Mouse (Mus musculus) kidney, postnatal 0 days (tissue): ENCODE results near the gene Vangl2. TPM values are rescaled to one million over a fixed set of nuclear protein-coding genes. Genes with fewer than 3 reads are reported as not detected.

Experiments
- ATAC-seq: fragments of 200-750 bp; cut with Nextera tagmentation; replicated peaks from 2 replicates; pipeline ENCODE4 v1.8.0; 2017; ENCODE audit warnings: low read depth, moderate number of reproducible peaks, moderate TSS enrichment, moderate library complexity; ENCODE audit not compliant: low FRiP score
- DNase-seq: peaks from one replicate; pipeline ENCODE4 v3.0.0-alpha.2; 2016; ENCODE audit warnings: low spot score
- H3K27ac ChIP-seq: fragments of 300-500 bp; sonication (generic); 2 replicates; pipeline ENCODE4 v1.5.1; 2014; ENCODE audit warnings: mild to moderate bottlenecking
- H3K27me3 ChIP-seq: fragments of 300-500 bp; sonication (generic); 2 replicates; pipeline ENCODE4 v1.6.1; 2014; ENCODE audit warnings: low read length, mixed read lengths; ENCODE audit not compliant: insufficient read depth
- H3K36me3 ChIP-seq: fragments of 300-500 bp; sonication (generic); 2 replicates; pipeline ENCODE4 v1.6.1; 2014; ENCODE audit warnings: low read length, mixed read lengths; ENCODE audit not compliant: insufficient read depth
- H3K4me1 ChIP-seq: fragments of 300-500 bp; sonication (generic); replicated peaks from 2 replicates; pipeline ENCODE4 v1.6.1; 2014; ENCODE audit warnings: antibody characterized with exemption, low read length, mixed read lengths; ENCODE audit not compliant: insufficient read depth
- H3K4me2 ChIP-seq: fragments of 300-500 bp; sonication (generic); 2 replicates; pipeline ENCODE4 v1.6.1; 2014; ENCODE audit warnings: mild to moderate bottlenecking, low read length, moderate library complexity, mixed read lengths
- H3K4me3 ChIP-seq: fragments of 300-500 bp; sonication (generic); replicated peaks from 2 replicates; pipeline ENCODE4 v1.5.1; 2014; ENCODE audit warnings: low read depth, low read length
- H3K9ac ChIP-seq: fragments of 300-500 bp; sonication (generic); 2 replicates; pipeline ENCODE4 v1.6.1; 2014; ENCODE audit warnings: low read depth, low read length
- H3K9me3 ChIP-seq: fragments of 300-500 bp; sonication (generic); replicated peaks from 2 replicates; pipeline ENCODE4 v1.6.1; 2016; ENCODE audit warnings: low read length, inconsistent platforms, mixed read lengths
- CTCF ChIP-seq: IDR thresholded peaks from 2 replicates; pipeline ENCODE4 v1.5.1; 2016; ENCODE audit warnings: antibody characterized with exemption, low read depth, mild to moderate bottlenecking, moderate library complexity
- WGBS: fragments of 180-500 bp; shearing (Covaris S2); extraction: QIAGEN DNeasy Blood & Tissue Kit; methylation state at CpG from one replicate; pipeline ENCODE4 v1.1.7; 2014; 5-methylcytosine and 5-hydroxymethylcytosine counted together
- polyA plus RNA-seq: library from polyadenylated mRNA; unstranded; fragments of >200 nt; fragmentation: Nextera tagmentation; extraction: Ambion mirVana; gene quantifications from 2 replicates; pipeline ENCODE4 v1.2.1, GENCODE M21; 2015

Gene Vangl2
- polyA plus RNA-seq, 1 experiment from 2014 or later, result 13.8 TPM

DNA sequence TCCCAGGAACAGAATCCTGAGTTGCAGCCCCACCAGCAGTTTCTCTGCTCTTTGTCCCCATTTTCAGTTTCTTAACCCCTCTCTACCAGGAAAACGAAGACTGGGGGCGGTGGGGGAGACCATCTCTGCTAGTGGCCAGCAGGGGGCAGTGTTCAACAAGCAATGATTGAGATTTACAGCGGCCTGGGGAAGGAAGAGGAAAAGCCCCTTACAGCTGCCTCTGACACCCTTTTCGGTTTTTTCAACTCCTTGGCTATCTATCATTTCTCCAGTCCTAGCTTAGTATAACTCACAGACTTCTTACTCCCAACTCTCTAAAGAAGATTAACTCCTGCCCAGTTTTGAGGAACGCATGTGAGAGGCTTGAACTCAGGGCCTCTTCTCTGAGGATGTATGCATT is 18.7 kb upstream of the Vangl2 start:
- Histone ChIP-seq H3K9me3 (no peaks in the 10 kb centered on the region), H3K27me3 (no peaks in the 10 kb centered on the region), H3K9ac (no peak overlapping the region), H3K36me3 (no peaks in the 10 kb centered on the region), H3K27ac (no peak overlapping the region), H3K4me2 (no peak overlapping the region), H3K4me1 (no peaks in the 10 kb centered on the region), H3K4me3 (no peak overlapping the region)
- peak; percentile 92 for TF ChIP-seq CTCF
- WGBS, result 14% methylated on average over 5 of the region's 5 CpGs
- ATAC-seq, result no peak
- DNase-seq, result peak; percentile 95

DNA sequence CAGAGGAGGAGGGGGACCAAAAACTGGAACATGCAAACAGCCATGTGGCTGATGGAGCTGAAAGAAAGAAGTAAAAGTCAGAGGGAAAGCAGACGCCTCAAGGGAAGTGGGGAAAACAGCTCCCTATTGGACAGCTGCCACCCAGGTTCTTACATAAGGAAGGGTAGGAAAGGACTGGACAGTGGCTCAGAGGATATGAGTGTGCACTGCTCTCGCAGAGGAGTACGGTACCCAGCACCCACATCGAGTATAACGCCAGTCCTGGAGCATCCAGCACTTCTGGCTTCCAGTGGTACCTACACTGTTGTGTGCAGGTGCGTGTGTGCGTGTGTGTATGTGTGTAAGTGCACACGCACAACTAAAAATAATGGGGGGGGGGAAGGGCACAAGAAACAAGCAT is 18.2 kb upstream of the Vangl2 start:
- Histone ChIP-seq H3K27me3 (no peaks in the 10 kb centered on the region), H3K9me3 (no peaks in the 10 kb centered on the region), H3K4me1 (no peaks in the 10 kb centered on the region), H3K36me3 (no peaks in the 10 kb centered on the region), H3K4me3 (no peak overlapping the region), H3K27ac (no peak overlapping the region), H3K4me2 (no peak overlapping the region), H3K9ac (no peak overlapping the region)
- WGBS, result 68% methylated on average over 8 of the region's 8 CpGs
- ATAC-seq (no peak), DNase-seq (no peak)
- TF ChIP-seq CTCF, result no peak

DNA sequence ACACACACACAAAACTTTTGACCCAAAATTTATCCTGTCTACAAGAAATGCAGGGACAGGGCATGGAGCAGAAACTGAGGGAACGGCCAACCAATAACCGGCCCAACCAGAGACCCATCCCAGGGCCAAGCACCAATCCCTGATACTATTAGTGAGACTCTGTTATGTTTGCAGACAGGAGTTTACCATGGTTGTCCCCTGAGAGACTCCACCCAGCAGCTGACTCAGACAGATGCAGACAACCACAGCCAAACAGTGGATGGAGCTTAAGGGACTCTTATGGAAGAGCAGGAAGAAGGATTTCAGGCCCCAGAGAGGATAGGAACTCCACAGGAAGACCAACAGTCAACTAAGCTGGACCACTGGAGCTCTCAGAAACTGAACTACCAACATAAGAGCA is 1.7 kb upstream of the Vangl2 start:
- H3K4me2 ChIP-seq, result no peak overlapping the region
- no peak overlapping the region for H3K4me3 ChIP-seq
- DNase-seq, result no peak
- H3K9me3 ChIP-seq, result no peaks in the 10 kb centered on the region
- H3K4me1 ChIP-seq, result peaks cover 8% of the 10 kb centered on the region
- WGBS, result 92% methylated on average over 2 of the region's 2 CpGs
- no peaks in the 10 kb centered on the region for H3K27me3 ChIP-seq
- TF ChIP-seq CTCF, result no peak
- H3K36me3 ChIP-seq, result no peaks in the 10 kb centered on the region
- no peak overlapping the region for H3K27ac ChIP-seq
- no peak overlapping the region for H3K9ac ChIP-seq
- ATAC-seq, result no peak

DNA sequence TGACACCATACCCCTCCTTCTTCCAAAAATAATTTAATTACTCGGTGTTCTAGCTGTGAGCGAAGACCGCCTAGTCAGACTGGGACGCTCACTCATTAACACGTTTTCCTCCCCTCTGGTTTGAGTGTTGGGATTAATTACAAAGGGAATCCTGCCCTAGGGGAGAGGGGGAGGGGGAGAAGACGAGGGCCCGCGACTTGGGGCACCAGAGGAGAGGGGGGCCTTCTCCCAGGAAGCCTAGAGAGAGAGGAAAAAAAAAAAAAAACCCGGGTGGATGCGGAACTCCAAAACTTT is 488 bp downstream of the Vangl2 start:
- 12% methylated on average over 10 of the region's 10 CpGs for WGBS
- H3K9me3 ChIP-seq, result no peaks in the 10 kb centered on the region
- H3K9ac ChIP-seq, result peak overlapping the region; percentile 93; the same call in 1 of the 2 replicates
- H3K4me1 ChIP-seq, result peaks cover 19% of the 10 kb centered on the region
- peak overlapping the region; percentile 65 for H3K4me2 ChIP-seq
- no peaks in the 10 kb centered on the region for H3K36me3 ChIP-seq
- H3K27me3 ChIP-seq, result no peaks in the 10 kb centered on the region
- no peak for TF ChIP-seq CTCF
- ATAC-seq (0 out of 2 replicates have a peak, but pooled peaks have one; percentile 26), DNase-seq (peak; percentile 56)
- H3K4me3 ChIP-seq, result peak overlapping the region; percentile 93
- H3K27ac ChIP-seq, result 0 out of 2 replicates have a peak overlapping the region, but pooled peaks have one; percentile 87

DNA sequence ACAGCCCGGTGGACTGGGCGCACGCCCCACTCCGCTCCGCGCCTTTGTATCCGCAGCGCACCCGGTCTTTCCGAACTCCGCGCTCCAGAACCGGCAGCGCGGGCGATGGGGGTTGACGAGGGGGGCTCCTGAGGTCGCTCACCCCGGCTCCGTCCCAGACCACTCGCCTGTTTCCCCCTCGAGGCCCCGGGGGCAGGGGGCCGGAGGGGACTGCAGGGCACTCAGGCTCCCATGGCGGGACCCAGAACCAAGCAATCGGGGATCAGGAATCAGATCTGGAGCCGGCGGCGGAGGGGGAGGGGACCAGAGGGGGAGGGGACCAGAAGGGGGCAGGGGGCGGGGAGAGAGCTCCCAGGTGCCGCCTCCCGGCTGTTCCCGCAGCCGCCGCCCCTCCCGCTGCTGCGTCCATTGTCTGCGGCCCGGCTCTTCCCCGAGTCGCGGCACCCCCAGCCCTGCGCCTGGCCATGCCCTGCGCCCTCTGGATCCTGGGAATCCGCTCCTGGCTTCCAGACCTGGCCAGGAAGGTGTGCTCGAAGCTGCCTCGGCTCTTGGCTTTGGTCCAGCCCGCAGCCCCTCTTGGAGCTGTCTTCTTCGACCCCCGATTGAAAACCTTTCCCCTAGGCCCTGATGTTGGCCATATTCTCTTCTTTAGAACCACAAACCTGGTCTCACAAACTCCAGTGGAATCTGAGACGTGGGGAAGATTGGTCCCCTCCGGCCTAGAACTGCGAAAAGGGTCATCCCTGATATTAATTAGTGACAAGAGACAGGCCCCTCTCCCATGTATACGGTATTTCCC is 1.0 kb downstream of the Vangl2 start:
- TF ChIP-seq CTCF, result no peak
- Histone ChIP-seq H3K4me1 (peaks cover 19% of the 10 kb centered on the region), H3K36me3 (no peaks in the 10 kb centered on the region), H3K9ac (peak overlapping the region; percentile 93), H3K4me2 (peak overlapping the region; percentile 65), H3K4me3 (peak overlapping the region; percentile 93), H3K27ac (peak overlapping the region; percentile 87), H3K27me3 (no peaks in the 10 kb centered on the region), H3K9me3 (no peaks in the 10 kb centered on the region)
- WGBS, result 1% methylated on average over 44 of the region's 54 CpGs
- ATAC-seq (peak; percentile 94), DNase-seq (peak; percentile 90)

DNA sequence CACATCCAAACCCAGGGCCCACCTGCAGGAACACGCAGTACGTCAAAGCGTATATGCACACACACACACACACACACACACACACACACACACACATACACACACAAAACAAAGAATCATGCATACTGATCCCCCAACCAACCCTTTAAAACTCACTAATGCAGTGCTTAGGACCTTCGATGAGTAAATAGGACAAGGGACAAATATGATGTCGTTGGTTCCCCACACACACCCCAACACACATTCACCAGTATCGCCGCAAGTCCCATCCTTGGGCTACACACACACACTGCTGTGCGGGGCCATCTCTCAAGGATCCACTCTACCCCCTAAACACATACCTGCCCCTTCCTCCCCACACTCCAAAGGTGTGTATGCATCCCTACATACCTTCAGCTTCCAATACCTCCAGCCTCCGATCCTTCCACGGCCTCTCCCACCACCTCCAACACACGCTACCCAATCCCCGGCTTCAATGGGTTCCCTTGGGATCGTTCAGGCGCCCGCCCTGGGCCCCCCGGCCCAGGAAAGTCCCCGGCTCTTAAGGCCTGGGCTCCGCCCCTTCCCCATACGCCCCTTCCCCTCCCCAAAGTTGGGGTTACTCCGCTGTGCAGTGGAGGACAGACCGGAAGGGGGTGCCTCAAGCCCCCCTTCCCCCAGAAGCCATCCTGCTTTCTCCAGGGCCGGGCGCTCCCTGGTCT is 1.9 kb downstream of the Vangl2 start:
- DNase-seq (peak; percentile 79), ATAC-seq (peak; percentile 57)
- Histone ChIP-seq H3K9me3 (no peaks in the 10 kb centered on the region), H3K4me2 (peak overlapping the region; percentile 65), H3K9ac (peak overlapping the region; percentile 93), H3K36me3 (no peaks in the 10 kb centered on the region), H3K27me3 (no peaks in the 10 kb centered on the region), H3K4me3 (peak overlapping the region; percentile 93), H3K27ac (peak overlapping the region; percentile 87), H3K4me1 (peaks cover 19% of the 10 kb centered on the region)
- no peak for TF ChIP-seq CTCF
- 2% methylated on average over 23 of the region's 23 CpGs for WGBS
